Mouse (Mus musculus): ENCODE data around the gene Tmem256. TPM values are rescaled to one million over a fixed set of nuclear protein-coding genes. Genes with fewer than 3 reads are reported as not detected.

The Tmem256 gene
- total and polyA plus RNA-seq, 3 experiments, result 185 to 327 (median 206) TPM

GRCm38 (mm10) chr11:69799394-69800137 lies 38.7 kb upstream of the Tmem256 start:
- peak overlapping the region; percentile 52 for H3K27ac ChIP-seq (ENCODE audit: insufficient read depth, low read depth)
- H3K4me3 ChIP-seq (replicated peaks in 1 of 3; ENCODE audit: low read depth in 2 of 3, low read length in 2 of 3, poor library complexity in 1 of 3), result peak overlapping the region; percentile 4 to 64 (median 49)

GRCm38 (mm10) chr11:69800138-69800391 lies 38.2 kb upstream of the Tmem256 start:
- no peak overlapping the region for H3K9ac ChIP-seq (ENCODE audit: insufficient read depth, low read depth)
- peaks cover 19% of the 10 kb centered on the region for H3K9me3 ChIP-seq (replicated peaks; ENCODE audit: low read length)
- DNase-seq (ENCODE audit: extremely low read depth), result peak; percentile 78
- no peaks in the 10 kb centered on the region for H3K36me3 ChIP-seq (replicated peaks in 1 of 2; ENCODE audit: control insufficient read depth in 1 of 2, insufficient read depth in 1 of 2, low read length in 1 of 2)
- dilution Hi-C loops (cut with MboI; ENCODE audit: extremely low pct_ligation_motif_present, extremely low pct_unique_long_range_greater_than_20kb, low sequenced_read_pairs) (no loop called here), in situ Hi-C loops (cut with MboI; ENCODE audit: low pct_ligation_motif_present, low pct_unique_long_range_greater_than_20kb, low sequenced_read_pairs) (loop anchor here (5.0 kb wide), 1 partner anchor 77 kb away; the partner anchor contains the start of gene Tmem95)
- TF ChIP-seq RAD21 (IDR thresholded peaks at IDR 0.05; ENCODE audit: low read depth, low read length) (no peak), MAFK (IDR thresholded peaks at IDR 0.05; ENCODE audit: insufficient replicate concordance, low read length) (peak; percentile 93), ELF1 (IDR thresholded peaks at IDR 0.05; ENCODE audit: low read depth, low read length) (no peak), TCF12 (IDR thresholded peaks at IDR 0.05; ENCODE audit: low read depth, low read length) (peak; percentile 51; the same call in 1 of the 2 replicates), MAX (IDR thresholded peaks at IDR 0.05; ENCODE audit: low read length) (peak; percentile 42; the same call in 1 of the 2 replicates), ETS1 (conservative IDR thresholded peaks at IDR 0.05; ENCODE audit: low read depth, low read length) (peak; percentile 40), GABPA (IDR thresholded peaks at IDR 0.05; ENCODE audit: insufficient replicate concordance, low read depth, low read length) (no peak), BHLHE40 (IDR thresholded peaks at IDR 0.05; ENCODE audit: low read depth, low read length) (peak; percentile 44; the same call in 1 of the 2 replicates)
- H3K4me3 ChIP-seq (replicated peaks in 1 of 3; ENCODE audit: low read depth in 2 of 3, low read length in 2 of 3, poor library complexity in 1 of 3), result peak overlapping the region; percentile 41 to 64 (median 49)
- H3K27me3 ChIP-seq (replicated peaks), result peaks cover 41% of the 10 kb centered on the region
- peaks cover 12 to 65% of the 10 kb centered on the region in 2 experiments for H3K4me1 ChIP-seq (ENCODE audit: control insufficient read depth in 1 of 2, insufficient read depth in 2 of 2)
- H3K4me2 ChIP-seq (ENCODE audit: insufficient read depth, low read depth, poor library complexity, severe bottlenecking), result no peak overlapping the region
- no peaks in the 10 kb centered on the region for H3K79me2 ChIP-seq (replicated peaks; ENCODE audit: control insufficient read depth, extremely low read depth, insufficient read depth, poor library complexity, severe bottlenecking)
- H3K27ac ChIP-seq (ENCODE audit: insufficient read depth, low read depth), result peak overlapping the region; percentile 8; the same call in 1 of the 2 replicates

More at GRCm38 (mm10) chr11:69799394-69800137, 38.7 kb upstream of the Tmem256 start:
- peak; percentile 96 for DNase-seq (ENCODE audit: extremely low read depth)
- Histone ChIP-seq H3K9ac (ENCODE audit: insufficient read depth, low read depth) (peak overlapping the region; percentile 11; the same call in 1 of the 2 replicates), H3K4me2 (ENCODE audit: insufficient read depth, low read depth, poor library complexity, severe bottlenecking) (peak overlapping the region; percentile 14; the same call in 1 of the 2 replicates), H3K4me1 (ENCODE audit: control insufficient read depth in 1 of 2, insufficient read depth in 2 of 2) (peaks cover 12 to 68% of the 10 kb centered on the region in 2 experiments), H3K36me3 (replicated peaks in 1 of 2; ENCODE audit: control insufficient read depth in 1 of 2, insufficient read depth in 1 of 2, low read length in 1 of 2) (no peaks in the 10 kb centered on the region), H3K9me3 (replicated peaks; ENCODE audit: low read length) (peaks cover 19% of the 10 kb centered on the region), H3K79me2 (replicated peaks; ENCODE audit: control insufficient read depth, extremely low read depth, insufficient read depth, poor library complexity, severe bottlenecking) (no peaks in the 10 kb centered on the region), H3K27me3 (replicated peaks) (peaks cover 36% of the 10 kb centered on the region)
- in situ Hi-C loops (cut with MboI; ENCODE audit: low pct_ligation_motif_present, low pct_unique_long_range_greater_than_20kb, low sequenced_read_pairs) (loop anchor here (5.0 kb wide), 1 partner anchor 78 kb away; the partner anchor contains the start of gene Tmem95), dilution Hi-C loops (cut with MboI; ENCODE audit: extremely low pct_ligation_motif_present, extremely low pct_unique_long_range_greater_than_20kb, low sequenced_read_pairs) (no loop called here)
- TF ChIP-seq PAX5 (IDR thresholded peaks at IDR 0.05; ENCODE audit: low read length), result no peak
- 0 out of 2 replicates have a peak, but pooled peaks have one; percentile 40 for TF ChIP-seq KAT2A (IDR thresholded peaks at IDR 0.05; ENCODE audit: insufficient replicate concordance, low read length)
- no peak for TF ChIP-seq POLR2AphosphoS2 (IDR thresholded peaks at IDR 0.05; ENCODE audit: low read depth, low read length)
- peak; percentile 19; the same call in 1 of the 2 replicates for TF ChIP-seq MEF2A (IDR thresholded peaks at IDR 0.05; ENCODE audit: borderline replicate concordance, low read depth, low read length)
- no peak for TF ChIP-seq E2F4 (IDR thresholded peaks at IDR 0.05; ENCODE audit: insufficient replicate concordance, low read depth, low read length)
- TF ChIP-seq POLR2A (IDR thresholded peaks at IDR 0.05; ENCODE audit: low read depth, low read length), result no peak; the same call in none of the 2 replicates
- TF ChIP-seq EP300 (IDR thresholded peaks at IDR 0.05; ENCODE audit: low read length), result no peak; the same call in none of the 2 replicates
- TF ChIP-seq BHLHE40 (IDR thresholded peaks at IDR 0.05; ENCODE audit: low read depth, low read length), result peak; percentile 29; the same call in 1 of the 2 replicates
- TF ChIP-seq ZNF384 (IDR thresholded peaks at IDR 0.05; ENCODE audit: low read depth, low read length), result no peak
- TF ChIP-seq MAFK (IDR thresholded peaks at IDR 0.05; ENCODE audit: insufficient replicate concordance, low read length), result no peak
- TF ChIP-seq USF2 (conservative IDR thresholded peaks at IDR 0.05; ENCODE audit: low read depth, low read length), result no peak
- TF ChIP-seq USF1 (IDR thresholded peaks at IDR 0.05; ENCODE audit: low read depth, low read length), result no peak
- TF ChIP-seq GABPA (IDR thresholded peaks at IDR 0.05; ENCODE audit: insufficient replicate concordance, low read depth, low read length), result no peak
- no peak for TF ChIP-seq SMC3 (IDR thresholded peaks at IDR 0.05; ENCODE audit: low read depth, low read length)
- TF ChIP-seq ELF1 (IDR thresholded peaks at IDR 0.05; ENCODE audit: low read depth, low read length), result no peak
- TF ChIP-seq RCOR1 (conservative IDR thresholded peaks at IDR 0.05; ENCODE audit: low read depth, low read length), result no peak
- TF ChIP-seq NELFE (IDR thresholded peaks at IDR 0.05; ENCODE audit: low read depth, low read length), result peak; percentile 15; the same call in 1 of the 2 replicates
- TF ChIP-seq TBP (conservative IDR thresholded peaks at IDR 0.05; ENCODE audit: low read depth, low read length), result peak; percentile 84
- TF ChIP-seq CHD2 (IDR thresholded peaks at IDR 0.05; ENCODE audit: low read length), result peak; percentile 68
- peak; percentile 46; the same call in 1 of the 2 replicates for TF ChIP-seq MYC (IDR thresholded peaks at IDR 0.05; ENCODE audit: low read depth, low read length)
- TF ChIP-seq MXI1 (IDR thresholded peaks at IDR 0.05; ENCODE audit: low read depth, low read length), result peak; percentile 51
- TF ChIP-seq UBTF (IDR thresholded peaks at IDR 0.05; ENCODE audit: low read depth, low read length), result no peak
- TF ChIP-seq JUN (IDR thresholded peaks at IDR 0.05; ENCODE audit: insufficient read depth, low read depth, low read length), result no peak
- TF ChIP-seq CHD1 (IDR thresholded peaks at IDR 0.05; ENCODE audit: low read depth, low read length), result no peak
- TF ChIP-seq HCFC1 (IDR thresholded peaks at IDR 0.05; ENCODE audit: low read depth, low read length), result no peak
- TF ChIP-seq CTCF (conservative IDR thresholded peaks at IDR 0.05 in 1 of 2, IDR thresholded peaks at IDR 0.05 in 1 of 2; ENCODE audit: low read depth in 2 of 2, low read length in 2 of 2), result no peak
- 0 out of 2 replicates have a peak, but pooled peaks have one; percentile 4 for TF ChIP-seq MAX (IDR thresholded peaks at IDR 0.05; ENCODE audit: low read length)
- no peak for TF ChIP-seq JUND (conservative IDR thresholded peaks at IDR 0.05; ENCODE audit: low read depth, low read length)
- TF ChIP-seq ZC3H11A (IDR thresholded peaks at IDR 0.05; ENCODE audit: low read depth, low read length), result no peak
- no peak for TF ChIP-seq ZKSCAN1 (IDR thresholded peaks at IDR 0.05; ENCODE audit: borderline replicate concordance, low read depth, low read length)
- peak; percentile 61; the same call in 1 of the 2 replicates for TF ChIP-seq MAZ (IDR thresholded peaks at IDR 0.05; ENCODE audit: low read depth, low read length)
- TF ChIP-seq NRF1 (IDR thresholded peaks at IDR 0.05; ENCODE audit: low read depth, low read length), result no peak
- TF ChIP-seq ETS1 (conservative IDR thresholded peaks at IDR 0.05; ENCODE audit: low read depth, low read length), result peak; percentile 51
- TF ChIP-seq SIN3A (IDR thresholded peaks at IDR 0.05; ENCODE audit: low read length), result peak; percentile 12; the same call in 1 of the 2 replicates
- no peak for TF ChIP-seq ZMIZ1 (IDR thresholded peaks at IDR 0.05; ENCODE audit: low read depth, low read length)
- TF ChIP-seq IRF4 (IDR thresholded peaks at IDR 0.05; ENCODE audit: low read depth, low read length), result no peak
- no peak for TF ChIP-seq RAD21 (IDR thresholded peaks at IDR 0.05; ENCODE audit: low read depth, low read length)
- TF ChIP-seq TCF12 (IDR thresholded peaks at IDR 0.05; ENCODE audit: low read depth, low read length), result peak; percentile 47; the same call in 1 of the 2 replicates

Data from CH12.LX (cell line).